Mouse (Mus musculus) stomach, postnatal 0 days (tissue): Measurements from ENCODE around the gene Gnat1. TPM values are rescaled to one million over a fixed set of nuclear protein-coding genes. Genes with fewer than 3 reads are reported as not detected.

Experiments used
- ATAC-seq: fragments of 200-750 bp; cut with Nextera tagmentation; 2 replicates; pipeline ENCODE4 v1.8.0; 2017; ENCODE audit not compliant: low FRiP score, low TSS enrichment
- DNase-seq: peaks from one replicate; pipeline ENCODE4 v3.0.0-alpha.2; 2016; ENCODE audit warnings: low spot score
- H3K27ac ChIP-seq: fragments of 300-500 bp; sonication (generic); replicated peaks from 2 replicates; pipeline ENCODE4 v1.5.1; 2014; ENCODE audit warnings: mild to moderate bottlenecking, control low read depth
- H3K27me3 ChIP-seq: fragments of 300-500 bp; sonication (generic); 2 replicates; pipeline ENCODE4 v1.6.1; 2014; ENCODE audit warnings: low read length; ENCODE audit not compliant: control insufficient read depth, insufficient read depth
- H3K36me3 ChIP-seq: fragments of 300-500 bp; sonication (generic); 2 replicates; pipeline ENCODE4 v1.6.1; 2014; ENCODE audit warnings: low read length, mixed read lengths; ENCODE audit not compliant: control insufficient read depth, insufficient read depth
- H3K4me1 ChIP-seq: fragments of 300-500 bp; sonication (generic); replicated peaks from 2 replicates; pipeline ENCODE4 v1.6.1; 2014; ENCODE audit warnings: antibody characterized with exemption; ENCODE audit not compliant: control insufficient read depth, insufficient read depth
- H3K4me2 ChIP-seq: fragments of 300-500 bp; sonication (generic); replicated peaks from 2 replicates; pipeline ENCODE4 v1.6.1; 2014; ENCODE audit warnings: low read depth, mild to moderate bottlenecking, control low read depth, moderate library complexity
- H3K4me3 ChIP-seq: fragments of 300-500 bp; sonication (generic); 2 replicates; pipeline ENCODE4 v1.5.1; 2014; ENCODE audit warnings: low read depth, low read length, control low read depth
- H3K9ac ChIP-seq: fragments of 300-500 bp; sonication (generic); 2 replicates; pipeline ENCODE4 v1.6.1; 2014; ENCODE audit warnings: mild to moderate bottlenecking, low read length, control low read depth, mixed read lengths
- H3K9me3 ChIP-seq: fragments of 300-500 bp; sonication (generic); 2 replicates; pipeline ENCODE4 v1.6.1; 2016; ENCODE audit warnings: low read length; ENCODE audit not compliant: control insufficient read depth
- CTCF ChIP-seq: IDR thresholded peaks from 2 replicates; pipeline ENCODE4 v1.5.1; 2016; ENCODE audit warnings: antibody characterized with exemption, low read depth, mild to moderate bottlenecking, moderate library complexity
- EP300 ChIP-seq: optimal IDR thresholded peaks from 2 replicates; pipeline ENCODE3; 2016; ENCODE audit warnings: antibody characterized with exemption
- WGBS: fragments of 180-500 bp; shearing (Covaris S2); extraction: QIAGEN DNeasy Blood & Tissue Kit; methylation state at CpG from one replicate; pipeline ENCODE4 v1.1.7; 2014; 5-methylcytosine and 5-hydroxymethylcytosine counted together
- polyA plus RNA-seq: library from polyadenylated mRNA; unstranded; fragments of >200 nt; fragmentation: Nextera tagmentation; extraction: Ambion mirVana; gene quantifications from 2 replicates; pipeline ENCODE4 v1.2.1, GENCODE M21; 2015

Gnat1 gene
- polyA plus RNA-seq, 1 experiment from 2014 or later = 2.9 TPM

GRCm38 (mm10) chr9:107637070-107637469 lies 42.4 kb downstream of the Gnat1 start:
- WGBS = 36% methylated on average over 7 of the region's 7 CpGs
- ATAC-seq (no peak), DNase-seq (no peak)
- TF ChIP-seq CTCF (no peak), EP300 (no peak)
- Histone ChIP-seq H3K4me1 (peaks cover 8% of the 10 kb centered on the region), H3K36me3 (no peaks in the 10 kb centered on the region), H3K9me3 (no peaks in the 10 kb centered on the region), H3K4me2 (no peak overlapping the region), H3K4me3 (no peak overlapping the region), H3K27ac (no peak overlapping the region), H3K9ac (no peak overlapping the region), H3K27me3 (no peaks in the 10 kb centered on the region)

GRCm38 (mm10) chr9:107635279-107636028 lies 44.1 kb downstream of the Gnat1 start, which contains the start of gene Gnai2:
Gnai2 (minus strand) TSS chr9:107635367.
- Histone ChIP-seq H3K9ac (peak within 1 kb of the TSS; percentile 94), H3K4me3 (peak within 1 kb of the TSS; percentile 83), H3K27me3 (no peaks in the 10 kb centered on the region), H3K27ac (peak within 1 kb of the TSS; percentile 93), H3K4me2 (peak within 1 kb of the TSS; percentile 99), H3K9me3 (no peaks in the 10 kb centered on the region), H3K36me3 (no peaks in the 10 kb centered on the region), H3K4me1 (peaks cover 10% of the 10 kb centered on the region)
- WGBS = 3% methylated on average over 34 of the region's 38 CpGs
- ATAC-seq (peak; percentile 96), DNase-seq (peak; percentile 96)
- no peak for TF ChIP-seq EP300
- no peak; the same call in 1 of the 2 replicates for TF ChIP-seq CTCF

- DNase-seq (no peak), ATAC-seq (no peak)
- Histone ChIP-seq H3K4me3 (peak overlapping the region; percentile 83), H3K9ac (peak overlapping the region; percentile 94), H3K4me1 (peaks cover 16% of the 10 kb centered on the region), H3K27ac (peak overlapping the region; percentile 93), H3K4me2 (peak overlapping the region; percentile 99), H3K27me3 (no peaks in the 10 kb centered on the region), H3K9me3 (no peaks in the 10 kb centered on the region), H3K36me3 (no peaks in the 10 kb centered on the region)
- TF ChIP-seq CTCF (no peak), EP300 (no peak)
- 1% methylated on average over 33 of the region's 35 CpGs for WGBS
Observed at GRCm38 (mm10) chr9:107634406-107635278, 44.9 kb downstream of the Gnat1 start.

- Histone ChIP-seq H3K36me3 (no peaks in the 10 kb centered on the region), H3K4me1 (peaks cover 21% of the 10 kb centered on the region), H3K27me3 (no peaks in the 10 kb centered on the region), H3K4me3 (peak overlapping the region; percentile 83), H3K9me3 (no peaks in the 10 kb centered on the region), H3K9ac (peak overlapping the region; percentile 94), H3K27ac (peak overlapping the region; percentile 93), H3K4me2 (peak overlapping the region; percentile 99)
- 0 out of 2 replicates have a peak, but pooled peaks have one; percentile 4 for ATAC-seq
- WGBS = 0% methylated on average over 15 of the region's 15 CpGs
- no peak for DNase-seq
- no peak for TF ChIP-seq CTCF
- no peak for TF ChIP-seq EP300
Observed at GRCm38 (mm10) chr9:107633661-107634405, 45.7 kb downstream of the Gnat1 start.

- H3K36me3 ChIP-seq = no peaks in the 10 kb centered on the region
- H3K27me3 ChIP-seq = no peaks in the 10 kb centered on the region
- TF ChIP-seq CTCF (no peak), EP300 (peak; percentile 27)
- peak overlapping the region; percentile 83 for H3K4me3 ChIP-seq
- peaks cover 21% of the 10 kb centered on the region for H3K4me1 ChIP-seq
- H3K9me3 ChIP-seq = no peaks in the 10 kb centered on the region
- peak overlapping the region; percentile 99 for H3K4me2 ChIP-seq
- DNase-seq = peak; percentile 87
- peak overlapping the region; percentile 94 for H3K9ac ChIP-seq
- WGBS = 3% methylated on average over 33 of the region's 33 CpGs
- peak overlapping the region; percentile 93 for H3K27ac ChIP-seq
- peak; percentile 54; the same call in 1 of the 2 replicates for ATAC-seq
Observed at GRCm38 (mm10) chr9:107633091-107633660, 46.3 kb downstream of the Gnat1 start.
